Mouse (Mus musculus): ENCODE measurements around the gene Tenm2. TPM values are rescaled to one million over a fixed set of nuclear protein-coding genes. Genes with fewer than 3 reads are reported as not detected.

Gene Tenm2
- polyA plus RNA-seq, 1 experiment from 2014 or later: 5.6 TPM

- Histone ChIP-seq H3K4me3 (no peak overlapping the region), H3K9ac (no peak overlapping the region), H3K27ac (no peak overlapping the region), H3K4me1 (no peaks in the 10 kb centered on the region), H3K4me2 (no peak overlapping the region), H3K9me3 (no peaks in the 10 kb centered on the region), H3K27me3 (no peaks in the 10 kb centered on the region), H3K36me3 (no peaks in the 10 kb centered on the region)
- ATAC-seq (ENCODE audit: insufficient number of reproducible peaks, low FRiP score, low TSS enrichment, low read depth): no peak
- WGBS: 86% methylated on average over 5 of the region's 5 CpGs
Observed at GRCm38 (mm10) chr11:36365067-36365466, 870.7 kb downstream of the Tenm2 start.

- H3K27ac ChIP-seq: no peak overlapping the region
- no peak for ATAC-seq (ENCODE audit: insufficient number of reproducible peaks, low FRiP score, low TSS enrichment, low read depth)
Observed at GRCm38 (mm10) chr11:36364441-36364840, 871.3 kb downstream of the Tenm2 start.

GRCm38 (mm10) chr11:36362514-36362913, 873.2 kb downstream of the Tenm2 start:
- Histone ChIP-seq H3K4me3 (no peak overlapping the region), H3K4me1 (no peaks in the 10 kb centered on the region), H3K9me3 (no peaks in the 10 kb centered on the region), H3K27me3 (no peaks in the 10 kb centered on the region), H3K4me2 (no peak overlapping the region), H3K36me3 (no peaks in the 10 kb centered on the region), H3K27ac (no peak overlapping the region), H3K9ac (no peak overlapping the region)
- no peak for ATAC-seq (ENCODE audit: insufficient number of reproducible peaks, low FRiP score, low TSS enrichment, low read depth)
- WGBS: 61% methylated on average over 8 of the region's 8 CpGs

More at GRCm38 (mm10) chr11:36364441-36364840, 871.3 kb downstream of the Tenm2 start:
- Histone ChIP-seq H3K4me2 (no peak overlapping the region), H3K36me3 (no peaks in the 10 kb centered on the region), H3K27me3 (no peaks in the 10 kb centered on the region), H3K9me3 (no peaks in the 10 kb centered on the region), H3K4me3 (no peak overlapping the region), H3K9ac (no peak overlapping the region), H3K4me1 (no peaks in the 10 kb centered on the region)
- WGBS: 20% methylated on average over 9 of the region's 9 CpGs

- no peaks in the 10 kb centered on the region for H3K4me1 ChIP-seq
- H3K9me3 ChIP-seq: no peaks in the 10 kb centered on the region
- H3K9ac ChIP-seq: no peak overlapping the region
- H3K36me3 ChIP-seq: no peaks in the 10 kb centered on the region
- H3K27me3 ChIP-seq: no peaks in the 10 kb centered on the region
- WGBS: 86% methylated on average over 1 of the region's 1 CpGs
- no peak overlapping the region for H3K4me2 ChIP-seq
- no peak for ATAC-seq (ENCODE audit: insufficient number of reproducible peaks, low FRiP score, low TSS enrichment, low read depth)
- no peak overlapping the region for H3K4me3 ChIP-seq
- H3K27ac ChIP-seq: no peak overlapping the region
Observed at GRCm38 (mm10) chr11:36353252-36353651, 882.5 kb downstream of the Tenm2 start.

GRCm38 (mm10) chr11:36351752-36352151, 884.0 kb downstream of the Tenm2 start:
- WGBS: 38% methylated on average over 6 of the region's 6 CpGs

GRCm38 (mm10) chr11:36351341-36351740, 884.4 kb downstream of the Tenm2 start:
- no peak overlapping the region for H3K27ac ChIP-seq

More at GRCm38 (mm10) chr11:36351752-36352151, 884.0 kb downstream of the Tenm2 start:
- H3K9ac ChIP-seq: no peak overlapping the region
- no peaks in the 10 kb centered on the region for H3K36me3 ChIP-seq
- no peaks in the 10 kb centered on the region for H3K9me3 ChIP-seq
- H3K4me3 ChIP-seq: no peak overlapping the region
- no peaks in the 10 kb centered on the region for H3K27me3 ChIP-seq
- H3K4me2 ChIP-seq: no peak overlapping the region
- H3K27ac ChIP-seq: no peak overlapping the region
- H3K4me1 ChIP-seq: no peaks in the 10 kb centered on the region
- ATAC-seq (ENCODE audit: insufficient number of reproducible peaks, low FRiP score, low TSS enrichment, low read depth): no peak

GRCm38 (mm10) chr11:36350264-36350663, 885.5 kb downstream of the Tenm2 start:
- Histone ChIP-seq H3K4me2 (no peak overlapping the region), H3K9me3 (no peaks in the 10 kb centered on the region), H3K36me3 (no peaks in the 10 kb centered on the region), H3K4me1 (no peaks in the 10 kb centered on the region), H3K4me3 (no peak overlapping the region), H3K27me3 (no peaks in the 10 kb centered on the region), H3K9ac (no peak overlapping the region), H3K27ac (no peak overlapping the region)
- no peak for ATAC-seq (ENCODE audit: insufficient number of reproducible peaks, low FRiP score, low TSS enrichment, low read depth)
- 47% methylated on average over 1 of the region's 1 CpGs for WGBS

More at GRCm38 (mm10) chr11:36351341-36351740, 884.4 kb downstream of the Tenm2 start:
- H3K4me1 ChIP-seq: no peaks in the 10 kb centered on the region
- H3K27me3 ChIP-seq: no peaks in the 10 kb centered on the region
- no peak overlapping the region for H3K9ac ChIP-seq
- no peak overlapping the region for H3K4me2 ChIP-seq
- H3K9me3 ChIP-seq: no peaks in the 10 kb centered on the region
- no peak for ATAC-seq (ENCODE audit: insufficient number of reproducible peaks, low FRiP score, low TSS enrichment, low read depth)
- H3K4me3 ChIP-seq: no peak overlapping the region
- no peaks in the 10 kb centered on the region for H3K36me3 ChIP-seq
- WGBS: 72% methylated on average over 6 of the region's 6 CpGs

- no peaks in the 10 kb centered on the region for H3K4me1 ChIP-seq
- 39% methylated on average over 2 of the region's 2 CpGs for WGBS
- no peak for ATAC-seq (ENCODE audit: insufficient number of reproducible peaks, low FRiP score, low TSS enrichment, low read depth)
- no peak overlapping the region for H3K27ac ChIP-seq
- H3K4me3 ChIP-seq: no peak overlapping the region
- no peaks in the 10 kb centered on the region for H3K27me3 ChIP-seq
- H3K36me3 ChIP-seq: no peaks in the 10 kb centered on the region
- no peak overlapping the region for H3K4me2 ChIP-seq
- H3K9me3 ChIP-seq: no peaks in the 10 kb centered on the region
- H3K9ac ChIP-seq: no peak overlapping the region
Observed at GRCm38 (mm10) chr11:36349856-36350255, 885.9 kb downstream of the Tenm2 start.

GRCm38 (mm10) chr11:36341799-36342198, 894.0 kb downstream of the Tenm2 start:
- no peaks in the 10 kb centered on the region for H3K36me3 ChIP-seq
- ATAC-seq (ENCODE audit: insufficient number of reproducible peaks, low FRiP score, low TSS enrichment, low read depth): no peak

GRCm38 (mm10) chr11:36338424-36338823, 897.3 kb downstream of the Tenm2 start:
- Histone ChIP-seq H3K4me2 (no peak overlapping the region), H3K27me3 (no peaks in the 10 kb centered on the region), H3K4me1 (peaks cover 9% of the 10 kb centered on the region), H3K9me3 (no peaks in the 10 kb centered on the region; the same call in 1 of the 2 replicates), H3K27ac (no peak overlapping the region), H3K4me3 (no peak overlapping the region), H3K9ac (no peak overlapping the region), H3K36me3 (no peaks in the 10 kb centered on the region)
- WGBS: 83% methylated on average over 4 of the region's 4 CpGs
- no peak for ATAC-seq (ENCODE audit: insufficient number of reproducible peaks, low FRiP score, low TSS enrichment, low read depth)

More at GRCm38 (mm10) chr11:36341799-36342198, 894.0 kb downstream of the Tenm2 start:
- no peak overlapping the region for H3K9ac ChIP-seq
- H3K4me3 ChIP-seq: no peak overlapping the region
- no peaks in the 10 kb centered on the region for H3K4me1 ChIP-seq
- 86% methylated on average over 3 of the region's 3 CpGs for WGBS
- H3K27ac ChIP-seq: no peak overlapping the region
- no peaks in the 10 kb centered on the region; the same call in 1 of the 2 replicates for H3K9me3 ChIP-seq
- H3K4me2 ChIP-seq: no peak overlapping the region
- no peaks in the 10 kb centered on the region for H3K27me3 ChIP-seq

- H3K4me3 ChIP-seq: no peak overlapping the region
- H3K9me3 ChIP-seq: no peaks in the 10 kb centered on the region; the same call in 1 of the 2 replicates
- 88% methylated on average over 6 of the region's 6 CpGs for WGBS
- no peak overlapping the region for H3K4me2 ChIP-seq
- no peaks in the 10 kb centered on the region for H3K36me3 ChIP-seq
- no peak overlapping the region for H3K9ac ChIP-seq
- no peaks in the 10 kb centered on the region for H3K27me3 ChIP-seq
- H3K4me1 ChIP-seq: peaks cover 11% of the 10 kb centered on the region
- no peak overlapping the region for H3K27ac ChIP-seq
- ATAC-seq (ENCODE audit: insufficient number of reproducible peaks, low FRiP score, low TSS enrichment, low read depth): no peak
Observed at GRCm38 (mm10) chr11:36337063-36337462, 898.7 kb downstream of the Tenm2 start.

- Histone ChIP-seq H3K27ac (no peak overlapping the region), H3K4me1 (peaks cover 11% of the 10 kb centered on the region), H3K4me2 (no peak overlapping the region), H3K27me3 (no peaks in the 10 kb centered on the region), H3K4me3 (no peak overlapping the region), H3K9me3 (no peaks in the 10 kb centered on the region; the same call in 1 of the 2 replicates), H3K9ac (no peak overlapping the region), H3K36me3 (no peaks in the 10 kb centered on the region)
- ATAC-seq (ENCODE audit: insufficient number of reproducible peaks, low FRiP score, low TSS enrichment, low read depth): no peak
- 65% methylated on average over 5 of the region's 5 CpGs for WGBS
Observed at GRCm38 (mm10) chr11:36335147-36335546, 900.6 kb downstream of the Tenm2 start.
